Comparison of ENCODE assay signal across 7 mouse cellular contexts in genomic region chr3:90475831-90476611, GRCm38 (mm10). TPM values are rescaled to one million over a fixed set of nuclear protein-coding genes. Genes with fewer than 3 reads are reported as not detected.
DNase-seq lines count a peak whose midpoint lies in the region; ATAC-seq and TF ChIP-seq lines count a peak whose summit lies in the region.

Gene Ilf2, plus strand, starts transcription at chr3:90476126.

- peak within 1 kb of the TSS; percentile 96 for H3K27ac ChIP-seq in embryonic facial prominence, embryonic 10.5 days (replicated peaks)
- H3K27ac ChIP-seq in intestine, postnatal 0 days (ENCODE audit: low read depth, low read length), result peak within 1 kb of the TSS; percentile 82
- peak within 1 kb of the TSS; percentile 96 for H3K27ac ChIP-seq in midbrain, embryonic 12.5 days (replicated peaks)
- H3K27ac ChIP-seq in small intestine, adult 2 months (ENCODE audit: insufficient read depth, low read depth, low read length), result peak within 1 kb of the TSS; percentile 52; the same call in 1 of the 2 replicates

- H3K36me3 ChIP-seq in embryonic facial prominence, embryonic 10.5 days (replicated peaks), result peaks cover 39% of the 10 kb centered on the region
- peaks cover 13% of the 10 kb centered on the region for H3K36me3 ChIP-seq in intestine, postnatal 0 days (ENCODE audit: control insufficient read depth, insufficient read depth)
- H3K36me3 ChIP-seq in midbrain, embryonic 12.5 days, result peaks cover 37% of the 10 kb centered on the region
- H3K36me3 ChIP-seq in small intestine, adult 2 months (ENCODE audit: control insufficient read depth, insufficient read depth, low read length), result peaks cover 4% of the 10 kb centered on the region

- peak within 1 kb of the TSS; percentile 58 for H3K4me2 ChIP-seq in intestine, postnatal 0 days (replicated peaks; ENCODE audit: low read depth)
- peak within 1 kb of the TSS; percentile 73 for H3K4me2 ChIP-seq in midbrain, embryonic 12.5 days (replicated peaks)

- peak; percentile 55; the same call in 1 of the 2 replicates for TF ChIP-seq POLR2A in small intestine, adult 2 months (IDR thresholded peaks at IDR 0.05; ENCODE audit: low read depth, low read length)

- peak within 1 kb of the TSS; percentile 81 for H3K9ac ChIP-seq in intestine, postnatal 0 days (ENCODE audit: low read depth, low read length)
- peak within 1 kb of the TSS; percentile 91 for H3K9ac ChIP-seq in midbrain, embryonic 12.5 days (replicated peaks)

- peak; percentile 99 for ATAC-seq in intestine, postnatal 0 days
- ATAC-seq in midbrain, embryonic 12.5 days (ENCODE audit: low FRiP score, low read depth), result peak; percentile 99

- WGBS in embryonic facial prominence, embryonic 10.5 days, result under 1% methylated on average over 45 of the region's 45 CpGs
- under 1% methylated on average over 45 of the region's 45 CpGs for WGBS in intestine, postnatal 0 days
- under 1% methylated on average over 45 of the region's 45 CpGs for WGBS in midbrain, embryonic 12.5 days
- under 1% methylated on average over 45 of the region's 45 CpGs for WGBS in small intestine, adult 2 months

- no peaks in the 10 kb centered on the region for H3K27me3 ChIP-seq in embryonic facial prominence, embryonic 10.5 days (replicated peaks; ENCODE audit: low read depth, poor library complexity, severe bottlenecking)
- no peaks in the 10 kb centered on the region for H3K27me3 ChIP-seq in intestine, postnatal 0 days (replicated peaks; ENCODE audit: control insufficient read depth, insufficient read depth, low read length)
- no peaks in the 10 kb centered on the region for H3K27me3 ChIP-seq in midbrain, embryonic 12.5 days
- H3K27me3 ChIP-seq in small intestine, adult 2 months (ENCODE audit: control insufficient read depth, insufficient read depth, low read length), result no peaks in the 10 kb centered on the region

- DNase-seq in adrenal gland, postnatal 10 days, result peak; percentile 95
- peak; percentile 96 for DNase-seq in embryonic facial prominence, embryonic 10.5 days (ENCODE audit: low spot score)
- DNase-seq in gonadal fat pad, adult 2 months (ENCODE audit: low read depth), result no peak
- peak; percentile 97 for DNase-seq in left cerebral cortex, postnatal 4 days

- H3K9me3 ChIP-seq in embryonic facial prominence, embryonic 10.5 days, result no peaks in the 10 kb centered on the region
- no peaks in the 10 kb centered on the region for H3K9me3 ChIP-seq in intestine, postnatal 0 days (ENCODE audit: control insufficient read depth)
- no peaks in the 10 kb centered on the region for H3K9me3 ChIP-seq in midbrain, embryonic 12.5 days

- peak within 1 kb of the TSS; percentile 78 for H3K4me3 ChIP-seq in embryonic facial prominence, embryonic 10.5 days
- H3K4me3 ChIP-seq in intestine, postnatal 0 days (ENCODE audit: low read depth, low read length), result peak within 1 kb of the TSS; percentile 85
- H3K4me3 ChIP-seq in midbrain, embryonic 12.5 days, result peak within 1 kb of the TSS; percentile 87
- peak within 1 kb of the TSS; percentile 97 for H3K4me3 ChIP-seq in small intestine, adult 2 months (ENCODE audit: low read depth, low read length)

- peak; percentile 77 for TF ChIP-seq CTCF in intestine, postnatal 0 days (IDR thresholded peaks at IDR 0.05; ENCODE audit: low read depth)
- peak; percentile 19; the same call in 1 of the 2 replicates for TF ChIP-seq CTCF in small intestine, adult 2 months (IDR thresholded peaks at IDR 0.05; ENCODE audit: extremely low read depth, insufficient read length, insufficient replicate concordance, low read depth, low read length)

- intact Hi-C loops in left cerebral cortex, postnatal 4 days (cut with DNase I), result loop anchor here (5.0 kb wide), 1 partner anchor 44 kb away; the partner anchor contains the start of gene Ints3

- peaks cover 10% of the 10 kb centered on the region for H3K4me1 ChIP-seq in embryonic facial prominence, embryonic 10.5 days
- no peaks in the 10 kb centered on the region for H3K4me1 ChIP-seq in intestine, postnatal 0 days (replicated peaks; ENCODE audit: control insufficient read depth, insufficient read depth, low read length)
- peaks cover 10% of the 10 kb centered on the region; the same call in 1 of the 2 replicates for H3K4me1 ChIP-seq in midbrain, embryonic 12.5 days
- H3K4me1 ChIP-seq in small intestine, adult 2 months (ENCODE audit: control insufficient read depth, insufficient read depth, insufficient read length, low read length), result peaks cover 2% of the 10 kb centered on the region

RNA-seq across cellular contexts. Expression of gene Ilf2, which starts in this region (rescaled TPM):
- total RNA-seq in adrenal gland, postnatal 10 days (2021), result 10 to 100 TPM; 59.1 to 63.2 TPM
- 356 and 367 TPM in 2 replicates for polyA plus RNA-seq in embryonic facial prominence, embryonic 10.5 days (2016; fragmentation: Nextera tagmentation; extraction: Ambion mirVana)
- 30.6 and 34.0 TPM in 2 replicates for polyA plus RNA-seq in gonadal fat pad, adult 2 months (2012; rRNA removed)
- 38.3 and 40.7 TPM in 2 replicates for polyA plus RNA-seq in intestine, postnatal 0 days (2015; fragmentation: Nextera tagmentation; extraction: Ambion mirVana)
- 100 to 1,000 TPM; 155 to 161 TPM for total RNA-seq in left cerebral cortex, postnatal 4 days (2021)
- polyA plus RNA-seq in midbrain, embryonic 12.5 days (2016; fragmentation: Nextera tagmentation; extraction: Ambion mirVana), result 319 and 328 TPM in 2 replicates
- 4.3 and 5.9 TPM in 2 replicates for polyA plus RNA-seq in small intestine, adult 2 months (2012; rRNA removed)
